19 mouse cellular contexts compared by ENCODE assay signal in the genomic region with DNA sequence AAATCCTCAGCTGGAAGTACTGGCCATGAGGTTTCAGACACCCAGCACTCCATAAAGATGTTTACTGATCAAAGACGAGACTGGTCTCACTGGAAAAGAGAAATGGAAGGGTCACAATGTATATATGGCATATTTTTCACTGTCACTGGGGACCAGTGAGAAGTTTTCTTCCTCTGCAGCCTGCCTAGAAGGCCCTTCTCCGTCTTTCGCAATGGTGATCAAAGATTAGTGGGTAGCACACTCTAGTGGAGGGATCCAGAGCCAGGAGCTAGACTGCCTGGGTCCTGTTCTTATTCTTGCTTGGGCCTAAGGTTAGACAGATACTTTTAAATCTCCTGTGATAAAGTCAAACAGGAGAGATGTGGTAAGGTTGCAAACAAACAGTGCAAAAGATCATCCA.
A peak's percentile ranks its signal among the peaks of the same experiment; 100 is the strongest.
DNase-seq lines count a peak whose midpoint lies in the region; ATAC-seq and TF ChIP-seq lines count a peak whose summit lies in the region.
"Had no signal": no experiment of that assay in that cellular context is flagged by ENCODE, and none has a peak within 500 bp of the region (broad histone marks: within the 10 kb centered on the region; RNA-seq: fewer than 3 reads in every experiment).

No protein-coding gene starts in this region.

- no peaks in the 10 kb centered on the region for H3K4me1 ChIP-seq in kidney, postnatal 0 days (replicated peaks; ENCODE audit: insufficient read depth, low read length)
- H3K4me1 ChIP-seq in kidney, embryonic 16.5 days (ENCODE audit: insufficient read depth, low read length): no peaks in the 10 kb centered on the region
- H3K4me1 ChIP-seq in midbrain, embryonic 11.5 days (ENCODE audit: control insufficient read depth, insufficient read depth, low read length): peaks cover 6% of the 10 kb centered on the region
- peaks cover 11% of the 10 kb centered on the region for H3K4me1 ChIP-seq in midbrain, embryonic 16.5 days (ENCODE audit: control insufficient read depth, insufficient read depth, low read length)
- H3K4me1 ChIP-seq: embryonic facial prominence, embryonic 12.5 days; heart, embryonic 13.5 days; megakaryocyte, embryonic 14.5 days had no signal

- H3K27ac ChIP-seq in kidney, postnatal 0 days: no peak overlapping the region
- no peak overlapping the region for H3K27ac ChIP-seq in kidney, embryonic 16.5 days (ENCODE audit: low read length)
- no peak overlapping the region for H3K27ac ChIP-seq in midbrain, embryonic 11.5 days (ENCODE audit: low read depth, low read length)
- no peak overlapping the region for H3K27ac ChIP-seq in midbrain, embryonic 16.5 days (ENCODE audit: low read length)
- H3K27ac ChIP-seq: embryonic facial prominence, embryonic 12.5 days; forebrain, embryonic 13.5 days; heart, embryonic 13.5 days; neural tube, embryonic 13.5 days had no signal

- H3K4me2 ChIP-seq in kidney, postnatal 0 days (ENCODE audit: low read length): no peak overlapping the region
- no peak overlapping the region for H3K4me2 ChIP-seq in kidney, embryonic 16.5 days (replicated peaks; ENCODE audit: low read depth, low read length)
- no peak overlapping the region for H3K4me2 ChIP-seq in midbrain, embryonic 11.5 days
- H3K4me2 ChIP-seq in midbrain, embryonic 16.5 days (ENCODE audit: low read length): no peak overlapping the region
- H3K4me2 ChIP-seq: embryonic facial prominence, embryonic 12.5 days; forebrain, embryonic 13.5 days; heart, embryonic 13.5 days; neural tube, embryonic 13.5 days had no signal

- no peaks in the 10 kb centered on the region for H3K36me3 ChIP-seq in kidney, postnatal 0 days (ENCODE audit: insufficient read depth, low read length)
- no peaks in the 10 kb centered on the region for H3K36me3 ChIP-seq in kidney, embryonic 16.5 days (ENCODE audit: insufficient read depth, low read length)
- H3K36me3 ChIP-seq in midbrain, embryonic 11.5 days (ENCODE audit: control insufficient read depth, insufficient read depth, low read length): no peaks in the 10 kb centered on the region
- no peaks in the 10 kb centered on the region for H3K36me3 ChIP-seq in midbrain, embryonic 16.5 days (ENCODE audit: control insufficient read depth, insufficient read depth, low read length)
- H3K36me3 ChIP-seq: embryonic facial prominence, embryonic 12.5 days; heart, embryonic 13.5 days; neural tube, embryonic 13.5 days had no signal

- peak; percentile 10 for DNase-seq in adrenal gland, postnatal 10 days
- DNase-seq in adrenal gland, adult 18-20 months (ENCODE audit: low spot score in 2 of 2): no peak
- peak; percentile 21 for DNase-seq in kidney, postnatal 0 days (ENCODE audit: low spot score)
- DNase-seq in midbrain, embryonic 11.5 days (ENCODE audit: low spot score, missing footprints): peak; percentile 82
- DNase-seq in retina, postnatal 1 day: peak; percentile 55
- no peak for DNase-seq in spleen, adult 12 weeks (ENCODE audit: low spot score)
- DNase-seq: adrenal gland, postnatal 25 days; cerebellum, adult 11 months; gastrocnemius, postnatal 36 days; kidney, postnatal 10 days; right cerebral cortex, adult 18-20 months; thymus, postnatal 14 days had no signal

- WGBS in kidney, postnatal 0 days: 61% methylated on average over 3 of the region's 3 CpGs
- 60% methylated on average over 3 of the region's 3 CpGs for WGBS in kidney, embryonic 16.5 days
- WGBS in midbrain, embryonic 11.5 days: 47% methylated on average over 3 of the region's 3 CpGs
- 43% methylated on average over 3 of the region's 3 CpGs for WGBS in midbrain, embryonic 16.5 days

- no peak overlapping the region for H3K4me3 ChIP-seq in kidney, postnatal 0 days (replicated peaks; ENCODE audit: low read depth, low read length)
- H3K4me3 ChIP-seq in kidney, embryonic 16.5 days (ENCODE audit: low read length): no peak overlapping the region
- H3K4me3 ChIP-seq in midbrain, embryonic 11.5 days (ENCODE audit: low read depth, low read length): no peak overlapping the region
- H3K4me3 ChIP-seq in midbrain, embryonic 16.5 days (ENCODE audit: low read depth, low read length): no peak overlapping the region
- H3K4me3 ChIP-seq: embryonic facial prominence, embryonic 12.5 days; forebrain, embryonic 13.5 days; heart, embryonic 13.5 days; megakaryocyte, embryonic 14.5 days; neural tube, embryonic 13.5 days had no signal

- peak; percentile 49; the same call in 1 of the 2 replicates for TF ChIP-seq CTCF in kidney, postnatal 0 days (IDR thresholded peaks at IDR 0.05; ENCODE audit: low read depth)

- no peak overlapping the region for H3K9ac ChIP-seq in kidney, postnatal 0 days (ENCODE audit: low read depth, low read length)
- no peak overlapping the region for H3K9ac ChIP-seq in kidney, embryonic 16.5 days (replicated peaks; ENCODE audit: low read length)
- no peak overlapping the region for H3K9ac ChIP-seq in midbrain, embryonic 11.5 days (ENCODE audit: low read length)
- no peak overlapping the region for H3K9ac ChIP-seq in midbrain, embryonic 16.5 days (ENCODE audit: low read depth, low read length)
- H3K9ac ChIP-seq: embryonic facial prominence, embryonic 12.5 days; forebrain, embryonic 13.5 days; heart, embryonic 13.5 days; neural tube, embryonic 13.5 days had no signal

- no peaks in the 10 kb centered on the region for H3K9me3 ChIP-seq in kidney, postnatal 0 days (replicated peaks; ENCODE audit: low read length)
- H3K9me3 ChIP-seq in kidney, embryonic 16.5 days (ENCODE audit: low read length): no peaks in the 10 kb centered on the region
- no peaks in the 10 kb centered on the region for H3K9me3 ChIP-seq in midbrain, embryonic 11.5 days (ENCODE audit: control insufficient read depth, low read length)
- no peaks in the 10 kb centered on the region for H3K9me3 ChIP-seq in midbrain, embryonic 16.5 days (replicated peaks; ENCODE audit: control insufficient read depth, low read length, poor library complexity, severe bottlenecking)
- H3K9me3 ChIP-seq: embryonic facial prominence, embryonic 12.5 days; forebrain, embryonic 13.5 days; heart, embryonic 13.5 days; neural tube, embryonic 13.5 days had no signal

- H3K27me3 ChIP-seq in kidney, postnatal 0 days (ENCODE audit: insufficient read depth, low read length): no peaks in the 10 kb centered on the region
- H3K27me3 ChIP-seq in kidney, embryonic 16.5 days (ENCODE audit: insufficient read depth, low read length): no peaks in the 10 kb centered on the region
- H3K27me3 ChIP-seq in midbrain, embryonic 11.5 days (ENCODE audit: control insufficient read depth, insufficient read depth, low read length): peaks cover 14% of the 10 kb centered on the region
- peaks cover 6% of the 10 kb centered on the region for H3K27me3 ChIP-seq in midbrain, embryonic 16.5 days (ENCODE audit: control insufficient read depth, insufficient read depth, low read depth, low read length)
- H3K27me3 ChIP-seq: embryonic facial prominence, embryonic 12.5 days; forebrain, embryonic 13.5 days; heart, embryonic 13.5 days; megakaryocyte, embryonic 14.5 days had no signal

- ATAC-seq in kidney, postnatal 0 days (replicated peaks; ENCODE audit: low FRiP score, low read depth): no peak
- no peak for ATAC-seq in kidney, embryonic 16.5 days (ENCODE audit: low FRiP score, low TSS enrichment)
- no peak for ATAC-seq in midbrain, embryonic 11.5 days (ENCODE audit: low FRiP score)
- no peak for ATAC-seq in midbrain, embryonic 16.5 days
- ATAC-seq: forebrain, embryonic 13.5 days had no signal

Comparison
In these comparisons a context has a peak if more than half of its experiments do, and no peak if none do; other contexts are left out.
1. DNase-seq: peak in adrenal gland, postnatal 10 days (single experiment), kidney, postnatal 0 days (single experiment), midbrain, embryonic 11.5 days (single experiment) and retina, postnatal 1 day (single experiment); none in adrenal gland, adult 18-20 months (0 of 2) and spleen, adult 12 weeks (single experiment).